Mouse (Mus musculus) embryonic fibroblast, embryonic 13.5 days (primary cell): ENCODE measurements around the gene Kcnk2.

Source experiments
- CTCF ChIP-seq: IDR thresholded peaks from 2 replicates; pipeline ENCODE4 v1.5.1; 2011; ENCODE audit warnings: mild to moderate bottlenecking, control low read depth, low read length, moderate library complexity, borderline replicate concordance; ENCODE audit not compliant: insufficient read depth
- POLR2A ChIP-seq: IDR thresholded peaks from 2 replicates; pipeline ENCODE4 v1.6.1; 2011; ENCODE audit warnings: low read depth, mild to moderate bottlenecking, control low read depth, low read length, moderate library complexity

- TF ChIP-seq CTCF, result no peak
- no peak for TF ChIP-seq POLR2A
These were observed 35.1 kb upstream of the Kcnk2 start for GRCm38 (mm10) chr1:189437126-189437525.
